Mouse (Mus musculus) liver, adult 2 months (tissue): ENCODE data around the gene Il27. TPM values are rescaled to one million over a fixed set of nuclear protein-coding genes. Genes with fewer than 3 reads are reported as not detected.

Experiments
- DNase-seq: peaks from one replicate; pipeline ENCODE4 v3.0.0-alpha.2; 2011; ENCODE audit warnings: low read depth, low spot score; ENCODE audit errors: extremely low read depth
- H3K27ac ChIP-seq: fragments of 200-500 bp; replicated peaks from 2 replicates; pipeline ENCODE4 v1.5.1; 2012; ENCODE audit warnings: low read depth, mild to moderate bottlenecking, control low read depth, inconsistent platforms, low read length; ENCODE audit not compliant: insufficient read depth
- H3K27me3 ChIP-seq: fragments of 200-500 bp; 2 replicates; pipeline ENCODE4 v1.6.1; 2012; ENCODE audit warnings: mild to moderate bottlenecking, moderate library complexity, low read length, inconsistent platforms; ENCODE audit not compliant: control insufficient read depth, insufficient read depth
- H3K36me3 ChIP-seq: fragments of 200-500 bp; 2 replicates; pipeline ENCODE4 v1.6.1; 2012; ENCODE audit warnings: low read length, inconsistent platforms; ENCODE audit not compliant: control insufficient read depth, insufficient read depth
- H3K4me1 ChIP-seq: fragments of 200-500 bp; 2 replicates; pipeline ENCODE4 v1.6.1; 2011; ENCODE audit warnings: low read length; ENCODE audit not compliant: control insufficient read depth, insufficient read depth
- H3K4me3 ChIP-seq: fragments of 200-500 bp; 2 replicates; pipeline ENCODE4 v1.5.1; 2011; ENCODE audit warnings: low read depth, mild to moderate bottlenecking, control low read depth, low read length, moderate library complexity; ENCODE audit not compliant: insufficient read depth
- H3K79me2 ChIP-seq: fragments of 200-500 bp; 2 replicates; pipeline ENCODE4 v1.6.1; 2012; ENCODE audit warnings: inconsistent platforms, mild to moderate bottlenecking, low read length, moderate library complexity; ENCODE audit not compliant: control insufficient read depth, insufficient read depth
- H3K9ac ChIP-seq: fragments of 200-500 bp; 2 replicates; pipeline ENCODE4 v1.6.1; 2012; ENCODE audit warnings: low read depth, mild to moderate bottlenecking, control low read depth, inconsistent platforms, low read length
- CTCF ChIP-seq: fragments of 200-500 bp; IDR thresholded peaks from 2 replicates; pipeline ENCODE4 v1.5.1; 2011; ENCODE audit warnings: low read depth, low read length, control low read depth
- POLR2A ChIP-seq: fragments of 200-500 bp; IDR thresholded peaks from 2 replicates; pipeline ENCODE4 v1.6.1; 2011; ENCODE audit warnings: low read length, control low read depth; ENCODE audit not compliant: insufficient read depth; ENCODE audit errors: extremely low read depth
- WGBS: fragments of 180-500 bp; shearing (Covaris S2); methylation state at CpG from one replicate; pipeline ENCODE4 v1.1.7; 2018; 5-methylcytosine and 5-hydroxymethylcytosine counted together
- polyA plus RNA-seq: library from polyadenylated mRNA; depleted of rRNA; stranded (reverse); fragments of >200 nt; gene quantifications from 2 replicates; pipeline ENCODE4 v1.2.3, GENCODE M21; 2012
- total RNA-seq: library from RNA; depleted of rRNA; stranded (reverse); fragments of >200 nt; gene quantifications from 2 replicates; pipeline ENCODE4 v1.2.3, GENCODE M21; 2014

Il27 gene
- total and polyA plus RNA-seq, 2 experiments = 0.31 TPM; not detected in 1

GRCm38 (mm10) chr7:126584506-126584977 is 10.2 kb downstream of the Il27 start, which contains the start of gene Apobr:
Apobr (plus strand) TSS chr7:126584942.
- no peaks in the 10 kb centered on the region for H3K79me2 ChIP-seq
- peak within 1 kb of the TSS; percentile 31 for H3K27ac ChIP-seq
- peak; percentile 22 for DNase-seq
- no peaks in the 10 kb centered on the region for H3K4me1 ChIP-seq
- H3K36me3 ChIP-seq = no peaks in the 10 kb centered on the region
- H3K27me3 ChIP-seq = no peaks in the 10 kb centered on the region
- TF ChIP-seq POLR2A = no peak
- no peak for TF ChIP-seq CTCF
- H3K4me3 ChIP-seq = peak within 1 kb of the TSS; percentile 23; the same call in 1 of the 2 replicates
- H3K9ac ChIP-seq = peak within 1 kb of the TSS; percentile 19
- 80% methylated on average over 8 of the region's 8 CpGs for WGBS

- H3K4me1 ChIP-seq = no peaks in the 10 kb centered on the region
- no peaks in the 10 kb centered on the region for H3K79me2 ChIP-seq
- H3K4me3 ChIP-seq = peak overlapping the region; percentile 58
- no peak for DNase-seq
- TF ChIP-seq CTCF (no peak), POLR2A (no peak)
- WGBS = 48% methylated on average over 6 of the region's 6 CpGs
- H3K27ac ChIP-seq = peak overlapping the region; percentile 89
- H3K27me3 ChIP-seq = no peaks in the 10 kb centered on the region
- H3K9ac ChIP-seq = peak overlapping the region; percentile 67
- no peaks in the 10 kb centered on the region for H3K36me3 ChIP-seq
Measured at GRCm38 (mm10) chr7:126583761-126584160, 11.0 kb downstream of the Il27 start.

- peak; percentile 87 for DNase-seq
- Histone ChIP-seq H3K4me3 (peak overlapping the region; percentile 58), H3K9ac (peak overlapping the region; percentile 67), H3K27ac (peak overlapping the region; percentile 89), H3K4me1 (no peaks in the 10 kb centered on the region), H3K36me3 (no peaks in the 10 kb centered on the region), H3K27me3 (no peaks in the 10 kb centered on the region), H3K79me2 (no peaks in the 10 kb centered on the region)
- TF ChIP-seq CTCF = no peak
- TF ChIP-seq POLR2A = no peak
- under 1% methylated on average over 22 of the region's 22 CpGs for WGBS
Measured at GRCm38 (mm10) chr7:126583251-126583709, 11.5 kb downstream of the Il27 start.

GRCm38 (mm10) chr7:126582759-126583158 is 12.0 kb downstream of the Il27 start:
- 3% methylated on average over 20 of the region's 20 CpGs for WGBS
- DNase-seq = no peak
- H3K27me3 ChIP-seq = no peaks in the 10 kb centered on the region
- peak overlapping the region; percentile 56 for H3K9ac ChIP-seq
- no peaks in the 10 kb centered on the region for H3K4me1 ChIP-seq
- H3K4me3 ChIP-seq = peak overlapping the region; percentile 58
- H3K36me3 ChIP-seq = no peaks in the 10 kb centered on the region
- H3K27ac ChIP-seq = no peak overlapping the region
- TF ChIP-seq CTCF = no peak
- no peak for TF ChIP-seq POLR2A
- no peaks in the 10 kb centered on the region for H3K79me2 ChIP-seq

- H3K36me3 ChIP-seq = peaks cover 2% of the 10 kb centered on the region; the same call in 1 of the 2 replicates
- H3K9ac ChIP-seq = no peak overlapping the region
- DNase-seq = no peak
- WGBS = 90% methylated on average over 6 of the region's 6 CpGs
- H3K27me3 ChIP-seq = no peaks in the 10 kb centered on the region
- H3K4me3 ChIP-seq = no peak overlapping the region
- no peaks in the 10 kb centered on the region for H3K4me1 ChIP-seq
- H3K27ac ChIP-seq = no peak overlapping the region
- TF ChIP-seq POLR2A = no peak
- no peak for TF ChIP-seq CTCF
- H3K79me2 ChIP-seq = no peaks in the 10 kb centered on the region
Measured at GRCm38 (mm10) chr7:126581661-126582060, 13.1 kb downstream of the Il27 start.

GRCm38 (mm10) chr7:126579172-126579571 is 15.6 kb downstream of the Il27 start:
- peak; percentile 38 for DNase-seq
- peak; percentile 79 for TF ChIP-seq CTCF
- no peak for TF ChIP-seq POLR2A
- H3K9ac ChIP-seq = no peak overlapping the region
- no peak overlapping the region for H3K27ac ChIP-seq
- no peaks in the 10 kb centered on the region for H3K79me2 ChIP-seq
- H3K4me3 ChIP-seq = no peak overlapping the region
- peaks cover 7% of the 10 kb centered on the region for H3K36me3 ChIP-seq
- WGBS = 48% methylated on average over 8 of the region's 8 CpGs
- no peaks in the 10 kb centered on the region for H3K27me3 ChIP-seq
- no peaks in the 10 kb centered on the region for H3K4me1 ChIP-seq
